20 mouse cellular contexts compared by ENCODE assay signal in genomic region chr16:75920870-75921269, GRCm38 (mm10).
DNase-seq lines count a peak whose midpoint lies in the region; ATAC-seq lines count a peak whose summit lies in the region.
"Had no signal": no experiment of that assay in that cellular context is flagged by ENCODE, and none has a peak within 500 bp of the region (broad histone marks: within the 10 kb centered on the region; RNA-seq: fewer than 3 reads in every experiment).

No protein-coding gene starts in this region.

- no peak overlapping the region for H3K9ac ChIP-seq in hindbrain, embryonic 13.5 days
- H3K9ac ChIP-seq: forebrain, embryonic 15.5 days; hindbrain, embryonic 12.5 days; liver, postnatal 0 days; stomach, embryonic 15.5 days had no signal

- peak; percentile 5 for DNase-seq in lung, postnatal 25 days (ENCODE audit: low spot score)
- DNase-seq in lung, postnatal 4 days, result no peak
- peak; percentile 19 for DNase-seq in thymus, postnatal 4 days
- DNase-seq in thymus, adult 18-20 months, result no peak
- peak; percentile 85 for DNase-seq in splenic B cell, adult 2 months (ENCODE audit: low read depth, low spot score)
- DNase-seq in cerebellum, adult 9-10 months, result no peak
- DNase-seq: cerebellum, postnatal 14 days; liver; liver, postnatal 0 days; midbrain, embryonic 14.5 days; right cerebral cortex, postnatal 25 days had no signal

- peak; percentile 95 for ATAC-seq in inflammation-experienced regulatory T-cells, adult 6 months
- ATAC-seq in hindbrain, embryonic 13.5 days (ENCODE audit: low FRiP score), result no peak
- ATAC-seq: forebrain, embryonic 15.5 days; intestine, postnatal 0 days; liver, postnatal 0 days had no signal

- H3K4me2 ChIP-seq in hindbrain, embryonic 13.5 days, result no peak overlapping the region
- H3K4me2 ChIP-seq: forebrain, embryonic 15.5 days; hindbrain, embryonic 12.5 days; stomach, embryonic 15.5 days had no signal

- no peaks in the 10 kb centered on the region for H3K4me1 ChIP-seq in hindbrain, embryonic 13.5 days (replicated peaks)
- H3K4me1 ChIP-seq: forebrain, embryonic 15.5 days; hindbrain, embryonic 12.5 days; stomach, embryonic 15.5 days had no signal

- no peaks in the 10 kb centered on the region for H3K27me3 ChIP-seq in splenic B cell, adult 2 months (ENCODE audit: control insufficient read depth, insufficient read depth, low read length, poor library complexity, severe bottlenecking)
- H3K27me3 ChIP-seq in hindbrain, embryonic 13.5 days, result no peaks in the 10 kb centered on the region
- H3K27me3 ChIP-seq: forebrain, embryonic 15.5 days; hindbrain, embryonic 12.5 days; stomach, embryonic 15.5 days had no signal

- WGBS in hindbrain, embryonic 13.5 days, result 81% methylated on average over 4 of the region's 4 CpGs

- no peak overlapping the region for H3K27ac ChIP-seq in hindbrain, embryonic 13.5 days
- H3K27ac ChIP-seq: forebrain, embryonic 15.5 days; hindbrain, embryonic 12.5 days; kidney, postnatal 0 days; layer of hippocampus, adult 2 months; macrophage; stomach, embryonic 15.5 days had no signal

- no peak overlapping the region for H3K4me3 ChIP-seq in hindbrain, embryonic 13.5 days
- H3K4me3 ChIP-seq: forebrain, embryonic 15.5 days; hindbrain, embryonic 12.5 days; layer of hippocampus, adult 2 months; stomach, embryonic 15.5 days had no signal

- H3K36me3 ChIP-seq in splenic B cell, adult 2 months (ENCODE audit: control insufficient read depth, insufficient read depth, low read length, poor library complexity, severe bottlenecking), result no peaks in the 10 kb centered on the region
- H3K36me3 ChIP-seq in hindbrain, embryonic 13.5 days, result no peaks in the 10 kb centered on the region
- H3K36me3 ChIP-seq: forebrain, embryonic 15.5 days; hindbrain, embryonic 12.5 days; stomach, embryonic 15.5 days had no signal

- no peaks in the 10 kb centered on the region for H3K9me3 ChIP-seq in hindbrain, embryonic 13.5 days
- H3K9me3 ChIP-seq: forebrain, embryonic 15.5 days; hindbrain, embryonic 12.5 days; stomach, embryonic 15.5 days had no signal

Comparison
In these comparisons a context has a peak if more than half of its experiments do, and no peak if none do; other contexts are left out.
1. DNase-seq: peak in lung, postnatal 25 days (single experiment), thymus, postnatal 4 days (single experiment) and splenic B cell, adult 2 months (single experiment); none in lung, postnatal 4 days (0 of 2), thymus, adult 18-20 months (0 of 2) and cerebellum, adult 9-10 months (single experiment).